Mouse (Mus musculus): ENCODE data around the gene Cry1. TPM values are rescaled to one million over a fixed set of nuclear protein-coding genes. Genes with fewer than 3 reads are reported as not detected.
A peak's percentile ranks its signal among the peaks of the same experiment; 100 is the strongest.

The Cry1 gene
- polyA plus RNA-seq, 1 experiment from 2014 or later, result 38.5 TPM

DNA sequence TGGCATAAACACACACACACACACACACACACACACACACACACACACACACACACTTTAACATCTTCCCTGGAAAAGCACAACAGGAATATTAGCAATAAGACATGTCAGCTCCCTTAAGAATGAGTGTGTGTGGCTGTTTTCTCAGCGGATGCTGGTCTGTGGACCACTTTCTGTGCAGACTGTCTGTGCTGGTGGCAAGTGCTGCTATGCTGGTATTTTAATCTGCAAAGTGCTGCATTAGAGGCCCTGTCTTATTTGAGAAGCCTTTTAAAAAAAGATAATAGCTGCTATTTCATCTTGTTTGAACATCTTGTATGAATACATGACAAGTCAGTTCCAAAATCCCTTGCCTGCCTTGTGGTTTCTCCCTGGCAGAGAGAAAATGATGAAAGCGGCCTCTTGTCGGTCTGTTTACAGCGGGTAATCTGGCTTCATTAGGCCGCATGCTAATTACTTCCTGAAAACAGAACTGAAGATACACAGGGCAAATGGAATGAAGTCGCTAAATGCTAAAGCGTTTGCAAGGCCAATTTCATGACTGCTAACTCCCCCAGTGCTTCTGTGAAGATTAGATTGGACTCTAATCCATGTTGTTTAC, 19.5 kb upstream of the Cry1 start:
- Histone ChIP-seq H3K4me2 (ENCODE audit: low read depth, low read length, severe bottlenecking) (no peak overlapping the region), H3K36me3 (ENCODE audit: control insufficient read depth, insufficient read depth, low read length) (no peaks in the 10 kb centered on the region), H3K9me3 (ENCODE audit: control insufficient read depth, low read length) (no peaks in the 10 kb centered on the region), H3K4me3 (ENCODE audit: low read depth, low read length) (no peak overlapping the region), H3K27me3 (ENCODE audit: control insufficient read depth, insufficient read depth, low read length) (no peaks in the 10 kb centered on the region), H3K4me1 (replicated peaks; ENCODE audit: control insufficient read depth, insufficient read depth, low read length) (no peaks in the 10 kb centered on the region), H3K9ac (ENCODE audit: low read length) (no peak overlapping the region), H3K27ac (ENCODE audit: low read depth, low read length) (no peak overlapping the region)
- ATAC-seq (replicated peaks; ENCODE audit: low FRiP score) (no peak), DNase-seq (ENCODE audit: low spot score) (no peak)
- 48% methylated on average over 7 of the region's 7 CpGs for WGBS

DNA sequence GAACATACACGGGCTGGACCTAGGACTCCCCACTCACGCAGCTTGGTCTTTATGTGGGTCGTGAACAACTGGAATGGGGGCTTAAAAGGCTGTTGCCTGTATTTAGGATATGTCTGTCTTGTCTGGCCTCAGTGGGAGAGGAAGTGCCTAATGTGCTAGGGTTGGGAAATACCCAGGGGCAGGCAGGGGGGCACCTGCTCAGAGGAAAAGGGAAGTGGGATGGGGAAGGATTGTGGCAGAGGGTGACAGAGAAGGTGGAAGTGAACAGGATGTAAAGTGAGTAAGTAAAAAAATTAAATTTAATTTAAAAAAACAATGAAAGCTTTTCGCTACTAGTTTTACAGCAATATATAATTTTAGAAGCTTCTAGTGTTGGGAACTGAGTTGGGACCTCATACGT, 9.7 kb upstream of the Cry1 start:
- WGBS, result 83% methylated on average over 5 of the region's 5 CpGs
- H3K9me3 ChIP-seq (ENCODE audit: control insufficient read depth, low read length), result no peaks in the 10 kb centered on the region

DNA sequence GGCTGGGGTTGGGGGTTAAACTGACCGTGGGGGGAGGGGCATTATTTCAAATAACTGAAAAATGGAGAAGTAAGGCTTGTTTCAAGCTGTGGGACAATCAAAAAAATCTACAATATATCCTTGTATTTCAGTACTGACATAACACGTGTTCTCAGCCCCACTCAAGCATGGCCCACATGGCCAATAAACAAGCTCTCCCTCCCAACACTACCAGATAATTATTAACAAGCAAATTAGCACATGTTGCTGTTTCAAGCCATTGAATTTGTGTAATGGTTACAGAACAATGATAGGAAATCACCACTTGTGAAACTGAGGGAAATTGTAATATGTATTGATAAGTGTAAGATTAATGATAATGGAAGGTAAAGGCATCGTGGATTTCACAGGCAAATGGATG, 8.5 kb upstream of the Cry1 start:
- 80% methylated on average over 3 of the region's 3 CpGs for WGBS
- Histone ChIP-seq H3K4me2 (ENCODE audit: low read depth, low read length, severe bottlenecking) (no peak overlapping the region), H3K27me3 (ENCODE audit: control insufficient read depth, insufficient read depth, low read length) (no peaks in the 10 kb centered on the region), H3K9me3 (ENCODE audit: control insufficient read depth, low read length) (no peaks in the 10 kb centered on the region), H3K27ac (ENCODE audit: low read depth, low read length) (no peak overlapping the region), H3K4me3 (ENCODE audit: low read depth, low read length) (no peak overlapping the region), H3K36me3 (ENCODE audit: control insufficient read depth, insufficient read depth, low read length) (no peaks in the 10 kb centered on the region), H3K9ac (ENCODE audit: low read length) (no peak overlapping the region), H3K4me1 (replicated peaks; ENCODE audit: control insufficient read depth, insufficient read depth, low read length) (no peaks in the 10 kb centered on the region)
- DNase-seq (ENCODE audit: low spot score) (no peak), ATAC-seq (replicated peaks; ENCODE audit: low FRiP score) (no peak)

More for the DNA sequence above, 9.7 kb upstream of the Cry1 start:
- Histone ChIP-seq H3K4me3 (ENCODE audit: low read depth, low read length) (no peak overlapping the region), H3K27ac (ENCODE audit: low read depth, low read length) (no peak overlapping the region), H3K4me1 (replicated peaks; ENCODE audit: control insufficient read depth, insufficient read depth, low read length) (no peaks in the 10 kb centered on the region), H3K9ac (ENCODE audit: low read length) (no peak overlapping the region), H3K27me3 (ENCODE audit: control insufficient read depth, insufficient read depth, low read length) (no peaks in the 10 kb centered on the region), H3K4me2 (ENCODE audit: low read depth, low read length, severe bottlenecking) (no peak overlapping the region), H3K36me3 (ENCODE audit: control insufficient read depth, insufficient read depth, low read length) (no peaks in the 10 kb centered on the region)
- ATAC-seq (replicated peaks; ENCODE audit: low FRiP score) (no peak), DNase-seq (ENCODE audit: low spot score) (no peak)

DNA sequence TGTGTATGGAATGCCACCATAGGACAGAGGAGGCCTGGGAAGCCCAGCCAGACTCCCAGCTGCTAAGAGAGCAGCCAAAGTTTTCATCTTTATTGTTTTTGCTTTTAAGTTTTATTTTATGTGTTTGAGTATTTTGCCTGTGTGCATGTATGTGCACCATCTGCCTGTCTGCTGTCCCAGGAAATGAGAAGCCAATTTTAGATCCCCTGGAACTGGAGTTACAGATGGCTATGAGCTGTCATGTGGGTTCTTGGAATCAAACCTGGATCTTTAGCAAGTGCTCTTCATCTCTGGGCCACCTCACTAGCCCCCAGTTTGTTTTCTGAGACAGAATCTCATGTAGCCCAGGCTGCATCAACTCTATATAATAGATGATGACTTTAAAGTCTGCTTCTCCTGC, 5.8 kb upstream of the Cry1 start:
- Histone ChIP-seq H3K27ac (ENCODE audit: low read depth, low read length) (no peak overlapping the region), H3K36me3 (ENCODE audit: control insufficient read depth, insufficient read depth, low read length) (no peaks in the 10 kb centered on the region), H3K27me3 (ENCODE audit: control insufficient read depth, insufficient read depth, low read length) (no peaks in the 10 kb centered on the region), H3K4me2 (ENCODE audit: low read depth, low read length, severe bottlenecking) (no peak overlapping the region), H3K4me1 (replicated peaks; ENCODE audit: control insufficient read depth, insufficient read depth, low read length) (no peaks in the 10 kb centered on the region), H3K4me3 (ENCODE audit: low read depth, low read length) (no peak overlapping the region), H3K9me3 (ENCODE audit: control insufficient read depth, low read length) (no peaks in the 10 kb centered on the region), H3K9ac (ENCODE audit: low read length) (no peak overlapping the region)
- DNase-seq (ENCODE audit: low spot score), result no peak
- no peak for ATAC-seq (replicated peaks; ENCODE audit: low FRiP score)

DNA sequence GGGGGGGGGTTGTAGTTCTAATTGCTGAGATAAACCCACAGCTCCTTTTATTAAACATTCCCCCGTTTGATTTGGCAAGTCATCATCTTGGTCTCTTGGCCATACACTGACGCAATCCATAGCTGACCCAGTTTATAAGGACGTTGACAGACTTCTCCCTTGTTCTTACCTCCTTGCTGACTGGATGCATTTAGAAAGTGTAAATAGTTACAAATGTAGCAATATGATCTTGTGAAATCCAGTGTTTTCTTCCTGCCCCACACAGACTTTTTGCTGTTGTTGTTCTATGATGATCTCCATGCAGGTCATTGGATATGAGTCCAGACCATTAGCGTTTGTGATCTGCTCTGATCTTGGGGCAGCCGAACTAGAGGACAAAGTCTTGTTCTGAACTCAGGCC, 5.1 kb upstream of the Cry1 start:
- Histone ChIP-seq H3K36me3 (ENCODE audit: control insufficient read depth, insufficient read depth, low read length) (no peaks in the 10 kb centered on the region), H3K4me1 (replicated peaks; ENCODE audit: control insufficient read depth, insufficient read depth, low read length) (no peaks in the 10 kb centered on the region), H3K4me3 (ENCODE audit: low read depth, low read length) (no peak overlapping the region), H3K4me2 (ENCODE audit: low read depth, low read length, severe bottlenecking) (no peak overlapping the region), H3K27me3 (ENCODE audit: control insufficient read depth, insufficient read depth, low read length) (no peaks in the 10 kb centered on the region), H3K27ac (ENCODE audit: low read depth, low read length) (no peak overlapping the region), H3K9ac (ENCODE audit: low read length) (no peak overlapping the region), H3K9me3 (ENCODE audit: control insufficient read depth, low read length) (no peaks in the 10 kb centered on the region)
- DNase-seq (ENCODE audit: low spot score) (no peak), ATAC-seq (replicated peaks; ENCODE audit: low FRiP score) (no peak)
- WGBS, result 82% methylated on average over 5 of the region's 5 CpGs

DNA sequence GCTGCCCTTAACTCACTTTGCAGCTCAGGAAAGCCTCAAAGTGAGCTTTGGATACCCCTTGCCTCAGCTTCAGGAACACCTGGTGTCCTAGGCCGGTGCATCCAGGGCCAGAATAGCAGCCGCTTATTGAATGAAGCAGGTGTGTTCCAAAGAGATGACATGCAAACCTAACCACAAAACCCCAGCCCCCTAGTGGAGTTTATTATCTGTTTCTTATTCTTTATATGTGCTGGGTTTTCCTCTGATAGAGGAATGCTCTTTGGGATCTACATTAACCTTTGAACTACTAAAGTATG, 1.6 kb upstream of the Cry1 start:
- no peak overlapping the region for H3K4me3 ChIP-seq (ENCODE audit: low read depth, low read length)

GRCm38 (mm10) chr10:85185639-85186498, 1.0 kb upstream of the Cry1 start:
- Histone ChIP-seq H3K36me3 (ENCODE audit: control insufficient read depth, insufficient read depth, low read length) (no peaks in the 10 kb centered on the region), H3K4me1 (replicated peaks; ENCODE audit: control insufficient read depth, insufficient read depth, low read length) (0 out of 2 replicates have a peak, but pooled peaks cover 2% of the 10 kb centered on the region), H3K4me3 (ENCODE audit: low read depth, low read length) (peak overlapping the region; percentile 87), H3K9ac (ENCODE audit: low read length) (peak overlapping the region; percentile 75), H3K4me2 (ENCODE audit: low read depth, low read length, severe bottlenecking) (peak overlapping the region; percentile 99), H3K27ac (ENCODE audit: low read depth, low read length) (peak overlapping the region; percentile 50; the same call in 1 of the 2 replicates), H3K9me3 (ENCODE audit: control insufficient read depth, low read length) (no peaks in the 10 kb centered on the region), H3K27me3 (ENCODE audit: control insufficient read depth, insufficient read depth, low read length) (no peaks in the 10 kb centered on the region)
- WGBS, result 31% methylated on average over 14 of the region's 14 CpGs
- ATAC-seq (replicated peaks; ENCODE audit: low FRiP score) (no peak), DNase-seq (ENCODE audit: low spot score) (no peak)

More for the DNA sequence above, 1.6 kb upstream of the Cry1 start:
- DNase-seq (ENCODE audit: low spot score) (no peak), ATAC-seq (replicated peaks; ENCODE audit: low FRiP score) (no peak)
- H3K9ac ChIP-seq (ENCODE audit: low read length), result no peak overlapping the region
- no peak overlapping the region for H3K4me2 ChIP-seq (ENCODE audit: low read depth, low read length, severe bottlenecking)
- H3K27me3 ChIP-seq (ENCODE audit: control insufficient read depth, insufficient read depth, low read length), result no peaks in the 10 kb centered on the region
- no peaks in the 10 kb centered on the region for H3K9me3 ChIP-seq (ENCODE audit: control insufficient read depth, low read length)
- 0 out of 2 replicates have a peak, but pooled peaks cover 2% of the 10 kb centered on the region for H3K4me1 ChIP-seq (replicated peaks; ENCODE audit: control insufficient read depth, insufficient read depth, low read length)
- H3K27ac ChIP-seq (ENCODE audit: low read depth, low read length), result no peak overlapping the region
- WGBS, result 96% methylated on average over 2 of the region's 2 CpGs
- H3K36me3 ChIP-seq (ENCODE audit: control insufficient read depth, insufficient read depth, low read length), result no peaks in the 10 kb centered on the region

GRCm38 (mm10) chr10:85184201-85184963, 482 bp downstream of the Cry1 start:
- WGBS, result under 1% methylated on average over 95 of the region's 95 CpGs
- Histone ChIP-seq H3K9ac (ENCODE audit: low read length) (peak overlapping the region; percentile 75), H3K27me3 (ENCODE audit: control insufficient read depth, insufficient read depth, low read length) (no peaks in the 10 kb centered on the region), H3K9me3 (ENCODE audit: control insufficient read depth, low read length) (no peaks in the 10 kb centered on the region), H3K27ac (ENCODE audit: low read depth, low read length) (no peak overlapping the region; the same call in 1 of the 2 replicates), H3K4me2 (ENCODE audit: low read depth, low read length, severe bottlenecking) (peak overlapping the region; percentile 99), H3K4me1 (replicated peaks; ENCODE audit: control insufficient read depth, insufficient read depth, low read length) (0 out of 2 replicates have a peak, but pooled peaks cover 2% of the 10 kb centered on the region), H3K4me3 (ENCODE audit: low read depth, low read length) (peak overlapping the region; percentile 87), H3K36me3 (ENCODE audit: control insufficient read depth, insufficient read depth, low read length) (no peaks in the 10 kb centered on the region)
- DNase-seq (ENCODE audit: low spot score) (no peak), ATAC-seq (replicated peaks; ENCODE audit: low FRiP score) (peak; percentile 52)

Measured in forebrain, embryonic 11.5 days (tissue).